8 mouse cellular contexts compared by ENCODE assay signal in the genomic region with DNA sequence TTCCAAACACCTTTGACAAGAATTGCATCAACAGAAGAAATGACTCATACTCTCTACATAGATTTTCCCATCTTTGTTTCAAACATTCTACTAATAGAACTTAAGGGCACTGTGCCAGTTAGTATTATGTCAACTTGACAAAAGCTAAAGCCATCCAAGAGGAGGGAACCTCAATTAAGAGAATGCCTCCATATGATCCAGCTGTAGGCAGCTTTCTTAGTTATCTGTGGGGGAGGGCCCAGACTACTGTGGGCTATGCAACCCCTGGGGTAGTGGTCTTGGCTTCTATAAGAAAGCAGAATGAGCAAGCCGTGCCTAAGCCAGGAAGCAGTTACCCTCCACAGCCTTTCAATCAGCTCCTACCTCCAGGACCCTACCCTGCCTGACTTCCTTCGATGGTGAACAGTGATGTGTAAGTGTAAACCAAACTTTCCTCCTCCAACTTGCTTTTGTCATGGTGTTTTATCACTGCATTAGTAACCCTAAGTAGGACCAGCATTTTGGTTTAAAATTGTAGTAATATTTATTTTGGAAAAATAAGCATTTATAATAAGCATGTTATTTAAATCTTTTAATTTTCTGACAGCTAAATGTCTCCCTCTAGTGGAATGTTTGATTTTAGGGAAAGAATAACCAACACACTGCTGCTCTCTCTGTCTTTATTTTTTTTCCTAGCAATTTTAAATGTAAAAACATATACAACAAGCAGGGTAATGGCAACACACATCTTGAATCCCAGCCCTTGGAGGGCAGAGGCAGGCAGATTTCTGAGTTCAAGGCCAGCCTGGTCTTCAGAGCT. TPM values are rescaled to one million over a fixed set of nuclear protein-coding genes. Genes with fewer than 3 reads are reported as not detected.
DNase-seq lines count a peak whose midpoint lies in the region; ATAC-seq and TF ChIP-seq lines count a peak whose summit lies in the region.

No protein-coding gene starts in this region.

- H3K4me2 ChIP-seq in forebrain, embryonic 13.5 days = no peak overlapping the region
- H3K4me2 ChIP-seq in forebrain, embryonic 11.5 days (ENCODE audit: low read depth, low read length, severe bottlenecking) = no peak overlapping the region
- no peak overlapping the region for H3K4me2 ChIP-seq in lung, embryonic 15.5 days
- no peak overlapping the region for H3K4me2 ChIP-seq in intestine, embryonic 14.5 days (ENCODE audit: low read length)

- H3K4me1 ChIP-seq in forebrain, embryonic 13.5 days = no peaks in the 10 kb centered on the region
- H3K4me1 ChIP-seq in forebrain, embryonic 11.5 days (replicated peaks; ENCODE audit: control insufficient read depth, insufficient read depth, low read length) = no peaks in the 10 kb centered on the region
- no peaks in the 10 kb centered on the region; the same call in 1 of the 2 replicates for H3K4me1 ChIP-seq in lung, embryonic 15.5 days
- H3K4me1 ChIP-seq in lung, adult 2 months (ENCODE audit: control insufficient read depth, insufficient read depth, low read length) = peaks cover 3% of the 10 kb centered on the region
- no peaks in the 10 kb centered on the region for H3K4me1 ChIP-seq in intestine, embryonic 14.5 days (replicated peaks; ENCODE audit: control insufficient read depth, insufficient read depth, low read length)

- no peak for DNase-seq in forebrain, embryonic 11.5 days (ENCODE audit: low spot score)
- no peak for DNase-seq in lung, adult 2 months
- peak; percentile 55 for DNase-seq in intestine, embryonic 14.5 days (ENCODE audit: low spot score)
- peak; percentile 51 for DNase-seq in splenic B cell, adult 2 months (ENCODE audit: low read depth, low spot score)
- no peak for DNase-seq in kidney, postnatal 10 days

- no peak for TF ChIP-seq CTCF in lung, adult 2 months (IDR thresholded peaks at IDR 0.05; ENCODE audit: insufficient read depth, low read length)

- TF ChIP-seq POLR2A in lung, adult 2 months (IDR thresholded peaks at IDR 0.05; ENCODE audit: borderline replicate concordance, extremely low read depth, low read depth, low read length) = no peak

- no peaks in the 10 kb centered on the region for H3K27me3 ChIP-seq in forebrain, embryonic 13.5 days
- H3K27me3 ChIP-seq in forebrain, embryonic 11.5 days (ENCODE audit: control insufficient read depth, insufficient read depth, low read length) = no peaks in the 10 kb centered on the region
- no peaks in the 10 kb centered on the region for H3K27me3 ChIP-seq in lung, embryonic 15.5 days
- no peaks in the 10 kb centered on the region for H3K27me3 ChIP-seq in intestine, embryonic 14.5 days (replicated peaks; ENCODE audit: control insufficient read depth, insufficient read depth, low read length)
- no peaks in the 10 kb centered on the region for H3K27me3 ChIP-seq in splenic B cell, adult 2 months (ENCODE audit: control insufficient read depth, insufficient read depth, low read length, poor library complexity, severe bottlenecking)

- 69% methylated on average over 2 of the region's 2 CpGs for WGBS in forebrain, embryonic 13.5 days
- 77% methylated on average over 2 of the region's 2 CpGs for WGBS in forebrain, embryonic 11.5 days
- whole genome bisulfite sequencing in lung, embryonic 15.5 days = 56% methylated on average over 2 of the region's 2 CpGs
- WGBS in lung, adult 2 months = 30% methylated on average over 2 of the region's 2 CpGs
- 50% methylated on average over 2 of the region's 2 CpGs for WGBS in intestine, embryonic 14.5 days

- no peak overlapping the region for H3K27ac ChIP-seq in forebrain, embryonic 13.5 days
- H3K27ac ChIP-seq in forebrain, embryonic 11.5 days (ENCODE audit: low read depth, low read length) = no peak overlapping the region
- peak overlapping the region; percentile 60 for H3K27ac ChIP-seq in lung, embryonic 15.5 days
- H3K27ac ChIP-seq in intestine, embryonic 14.5 days (ENCODE audit: low read depth) = peak overlapping the region; percentile 27; the same call in 1 of the 2 replicates

- H3K36me3 ChIP-seq in forebrain, embryonic 13.5 days (ENCODE audit: poor library complexity, severe bottlenecking) = no peaks in the 10 kb centered on the region
- no peaks in the 10 kb centered on the region for H3K36me3 ChIP-seq in forebrain, embryonic 11.5 days (ENCODE audit: control insufficient read depth, insufficient read depth, low read length)
- H3K36me3 ChIP-seq in lung, embryonic 15.5 days = no peaks in the 10 kb centered on the region
- H3K36me3 ChIP-seq in intestine, embryonic 14.5 days (ENCODE audit: control insufficient read depth, insufficient read depth, low read length) = 0 out of 2 replicates have a peak, but pooled peaks cover 7% of the 10 kb centered on the region
- no peaks in the 10 kb centered on the region for H3K36me3 ChIP-seq in splenic B cell, adult 2 months (ENCODE audit: control insufficient read depth, insufficient read depth, low read length, poor library complexity, severe bottlenecking)

- H3K9me3 ChIP-seq in forebrain, embryonic 13.5 days (replicated peaks) = no peaks in the 10 kb centered on the region
- H3K9me3 ChIP-seq in forebrain, embryonic 11.5 days (ENCODE audit: control insufficient read depth, low read length) = no peaks in the 10 kb centered on the region
- H3K9me3 ChIP-seq in lung, embryonic 15.5 days = no peaks in the 10 kb centered on the region
- H3K9me3 ChIP-seq in intestine, embryonic 14.5 days (ENCODE audit: control insufficient read depth, low read length) = no peaks in the 10 kb centered on the region

- no peak overlapping the region for H3K9ac ChIP-seq in forebrain, embryonic 13.5 days
- no peak overlapping the region for H3K9ac ChIP-seq in forebrain, embryonic 11.5 days (ENCODE audit: low read length)
- H3K9ac ChIP-seq in lung, embryonic 15.5 days = no peak overlapping the region
- no peak overlapping the region for H3K9ac ChIP-seq in intestine, embryonic 14.5 days (ENCODE audit: low read length)

- H3K4me3 ChIP-seq in forebrain, embryonic 13.5 days = no peak overlapping the region
- H3K4me3 ChIP-seq in forebrain, embryonic 11.5 days (ENCODE audit: low read depth, low read length) = no peak overlapping the region
- no peak overlapping the region for H3K4me3 ChIP-seq in lung, embryonic 15.5 days
- no peak overlapping the region for H3K4me3 ChIP-seq in lung, adult 2 months (replicated peaks; ENCODE audit: extremely low read depth, low read depth, low read length)
- H3K4me3 ChIP-seq in intestine, embryonic 14.5 days (ENCODE audit: low read depth, low read length) = no peak overlapping the region

- peak; percentile 41; the same call in 1 of the 2 replicates for ATAC-seq in forebrain, embryonic 13.5 days
- no peak for ATAC-seq in forebrain, embryonic 11.5 days (replicated peaks; ENCODE audit: low FRiP score)
- peak; percentile 59 for ATAC-seq in lung, embryonic 15.5 days (ENCODE audit: borderline replicate concordance, extremely low read depth, low FRiP score, low TSS enrichment)
- ATAC-seq in intestine, embryonic 14.5 days (replicated peaks; ENCODE audit: low FRiP score, low TSS enrichment, low read depth) = no peak
- no peak for ATAC-seq in activated CD4-positive, CD25-positive, alpha-beta regulatory T cell, adult 4 months

RNA-seq across cellular contexts. Expression of a gene that starts 7.7 kb away (rescaled TPM):
- polyA plus RNA-seq in forebrain, embryonic 13.5 days (2015; fragmentation: Nextera tagmentation; extraction: Ambion mirVana) = 25.7 and 26.8 TPM in 2 replicates
- polyA plus RNA-seq in forebrain, embryonic 11.5 days (2014; fragmentation: Nextera tagmentation; extraction: Ambion mirVana) = 42.9 and 44.5 TPM in 2 replicates
- 32.0 and 36.2 TPM in 2 replicates for polyA plus RNA-seq in lung, embryonic 15.5 days (2015; fragmentation: Nextera tagmentation; extraction: Ambion mirVana)
- 0.28 TPM in 1 of 2 replicates, not detected in the other for polyA plus RNA-seq in lung, adult 2 months (2012; rRNA removed)
- polyA plus RNA-seq in intestine, embryonic 14.5 days (2014; fragmentation: Nextera tagmentation; extraction: Ambion mirVana) = 28.3 and 29.3 TPM in 2 replicates
- 10 to 100 TPM in 1 of 2 experiments, 1 to 10 TPM in 1; 8.9 to 10.0 TPM for polyA plus RNA-seq in activated CD4-positive, CD25-positive, alpha-beta regulatory T cell, adult 4 months (2017; shearing (Covaris generic))

RNA-seq across cellular contexts. Expression of a gene that starts 7.9 kb away (rescaled TPM):
- 24.8 and 28.5 TPM in 2 replicates for polyA plus RNA-seq in forebrain, embryonic 13.5 days (2015; fragmentation: Nextera tagmentation; extraction: Ambion mirVana)
- polyA plus RNA-seq in forebrain, embryonic 11.5 days (2014; fragmentation: Nextera tagmentation; extraction: Ambion mirVana) = 22.8 and 23.4 TPM in 2 replicates
- 12.5 and 14.2 TPM in 2 replicates for polyA plus RNA-seq in lung, embryonic 15.5 days (2015; fragmentation: Nextera tagmentation; extraction: Ambion mirVana)
- 0.81 and 1.4 TPM in 2 replicates for polyA plus RNA-seq in lung, adult 2 months (2012; rRNA removed)
- 15.4 and 16.1 TPM in 2 replicates for polyA plus RNA-seq in intestine, embryonic 14.5 days (2014; fragmentation: Nextera tagmentation; extraction: Ambion mirVana)
- polyA plus RNA-seq in activated CD4-positive, CD25-positive, alpha-beta regulatory T cell, adult 4 months (2017; shearing (Covaris generic)) = 10 to 100 TPM; 40.7 to 42.2 TPM

RNA-seq across cellular contexts. Expression of a gene that starts 37.0 kb away (rescaled TPM):
- 59.9 and 72.4 TPM in 2 replicates for polyA plus RNA-seq in forebrain, embryonic 13.5 days (2015; fragmentation: Nextera tagmentation; extraction: Ambion mirVana)
- polyA plus RNA-seq in forebrain, embryonic 11.5 days (2014; fragmentation: Nextera tagmentation; extraction: Ambion mirVana) = 124 and 129 TPM in 2 replicates
- 62.0 and 66.3 TPM in 2 replicates for polyA plus RNA-seq in lung, embryonic 15.5 days (2015; fragmentation: Nextera tagmentation; extraction: Ambion mirVana)
- polyA plus RNA-seq in lung, adult 2 months (2012; rRNA removed) = 10.4 and 17.4 TPM in 2 replicates
- 96.1 and 101 TPM in 2 replicates for polyA plus RNA-seq in intestine, embryonic 14.5 days (2014; fragmentation: Nextera tagmentation; extraction: Ambion mirVana)
- polyA plus RNA-seq in activated CD4-positive, CD25-positive, alpha-beta regulatory T cell, adult 4 months (2017; shearing (Covaris generic)) = 10 to 100 TPM; 36.3 to 36.4 TPM

RNA-seq across cellular contexts. Expression of a gene that starts 37.1 kb away (rescaled TPM):
- polyA plus RNA-seq in forebrain, embryonic 13.5 days (2015; fragmentation: Nextera tagmentation; extraction: Ambion mirVana) = 3.8 and 5.2 TPM in 2 replicates
- polyA plus RNA-seq in forebrain, embryonic 11.5 days (2014; fragmentation: Nextera tagmentation; extraction: Ambion mirVana) = 9.8 and 9.9 TPM in 2 replicates
- 99.5 and 108 TPM in 2 replicates for polyA plus RNA-seq in lung, embryonic 15.5 days (2015; fragmentation: Nextera tagmentation; extraction: Ambion mirVana)
- polyA plus RNA-seq in lung, adult 2 months (2012; rRNA removed) = 28.7 and 53.1 TPM in 2 replicates
- 56.9 and 64.8 TPM in 2 replicates for polyA plus RNA-seq in intestine, embryonic 14.5 days (2014; fragmentation: Nextera tagmentation; extraction: Ambion mirVana)
- polyA plus RNA-seq in activated CD4-positive, CD25-positive, alpha-beta regulatory T cell, adult 4 months (2017; shearing (Covaris generic)) = under 1 TPM in 1 of 2 experiments, not detected in 1; 0.29 TPM

Comparison
In these comparisons a context has a peak if more than half of its experiments do, and no peak if none do; other contexts are left out.
1. ATAC-seq: peak in forebrain, embryonic 13.5 days (single experiment) and lung, embryonic 15.5 days (single experiment); none in forebrain, embryonic 11.5 days (single experiment), intestine, embryonic 14.5 days (single experiment) and activated CD4-positive, CD25-positive, alpha-beta regulatory T cell, adult 4 months (single experiment).
2. H3K27ac ChIP-seq: peak in lung, embryonic 15.5 days (single experiment) and intestine, embryonic 14.5 days (single experiment); none in forebrain, embryonic 13.5 days (single experiment) and forebrain, embryonic 11.5 days (single experiment).
3. DNase-seq: peak in intestine, embryonic 14.5 days (single experiment) and splenic B cell, adult 2 months (single experiment); none in forebrain, embryonic 11.5 days (single experiment), lung, adult 2 months (single experiment) and kidney, postnatal 10 days (single experiment).